Mouse (Mus musculus) spleen, adult 12 weeks (tissue): ENCODE measurements around the gene Cpm.
"Not testable (repeated sequence)": the region's sequence is repeated elsewhere in the genome, so short reads cannot be mapped to it uniquely, and the experiment has no call there.

Source experiments
- DNase-seq: peaks from one replicate; pipeline ENCODE4 v3.0.0; 2022; ENCODE audit warnings: low spot score

Gene Cpm

GRCm38 (mm10) chr10:117607051-117607803, 22.1 kb upstream of the Cpm start:
- no peak for DNase-seq

DNA sequence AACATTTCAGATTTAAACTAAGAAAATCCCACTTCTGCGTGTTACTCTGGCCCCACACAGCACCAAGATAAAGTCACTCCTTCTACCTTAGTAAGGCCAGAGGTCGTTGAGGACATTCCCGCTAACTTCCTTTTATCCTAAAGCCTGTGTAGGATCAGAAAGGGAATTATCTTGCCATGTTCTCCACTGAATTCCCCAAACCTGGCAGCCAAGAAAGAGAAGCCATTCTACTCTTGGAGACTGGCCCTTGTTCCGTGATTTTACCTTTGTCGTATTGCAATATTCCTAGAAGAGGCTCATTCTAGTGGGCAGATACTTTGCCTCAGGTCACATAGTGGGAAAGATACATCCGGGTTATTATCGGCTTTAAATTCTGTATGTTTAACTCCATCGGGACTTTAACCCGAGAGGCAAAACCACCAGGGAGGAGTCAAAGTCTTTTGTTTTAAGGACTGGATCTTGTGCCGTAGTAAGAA, 21.5 kb upstream of the Cpm start:
- no peak for DNase-seq

DNA sequence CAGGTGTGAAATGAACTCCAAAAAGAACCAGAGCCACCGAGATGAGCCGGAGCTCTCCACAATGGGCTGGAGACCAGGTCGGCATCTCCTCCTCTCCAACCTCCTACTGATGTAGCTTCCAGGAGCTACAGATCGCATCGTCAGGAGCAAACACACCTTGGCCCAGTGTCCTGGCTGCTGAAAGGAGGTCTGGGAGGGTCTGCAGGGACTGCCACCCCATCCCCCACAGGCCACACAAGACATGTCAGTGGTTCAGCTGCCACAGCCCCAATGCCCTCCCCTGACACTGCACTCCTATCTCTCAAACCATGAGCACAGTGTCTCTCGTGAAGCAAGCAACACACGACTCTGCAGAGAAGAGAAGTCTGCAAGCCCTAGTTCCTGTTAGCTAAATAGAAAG, 20.8 kb upstream of the Cpm start:
- DNase-seq, result no peak

- DNase-seq, result no peak
Observed at GRCm38 (mm10) chr10:117608988-117609809, 20.1 kb upstream of the Cpm start.

GRCm38 (mm10) chr10:117609810-117610090, 19.6 kb upstream of the Cpm start:
- DNase-seq, result no peak

DNA sequence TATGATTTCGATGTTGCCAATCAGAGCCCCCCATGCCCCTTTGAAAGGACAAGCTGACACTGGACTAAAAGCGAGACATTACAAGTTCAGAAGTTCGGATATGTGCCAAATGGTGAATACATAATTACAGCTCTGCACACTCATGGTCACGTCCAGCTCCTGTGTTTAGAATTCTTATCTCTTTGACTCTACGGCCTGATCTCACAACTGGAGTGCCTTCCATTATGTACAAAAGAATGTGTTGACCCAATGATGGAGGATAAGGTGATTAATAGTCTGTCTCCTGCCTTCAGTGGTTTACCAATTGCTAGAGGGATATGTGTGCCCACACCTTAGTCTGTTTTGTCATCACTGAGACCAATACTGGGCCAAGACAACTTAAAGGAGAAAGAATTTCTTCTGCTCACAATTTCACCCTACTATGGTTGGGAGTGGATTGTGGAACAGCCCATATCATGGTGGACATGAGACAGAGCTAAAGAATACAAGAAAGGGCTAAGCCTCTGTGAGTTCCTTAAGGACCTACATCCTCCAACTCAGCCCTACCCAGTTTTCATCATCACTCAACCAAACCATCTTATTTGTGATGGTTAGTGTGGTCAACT, 19.0 kb upstream of the Cpm start:
- no peak for DNase-seq

DNA sequence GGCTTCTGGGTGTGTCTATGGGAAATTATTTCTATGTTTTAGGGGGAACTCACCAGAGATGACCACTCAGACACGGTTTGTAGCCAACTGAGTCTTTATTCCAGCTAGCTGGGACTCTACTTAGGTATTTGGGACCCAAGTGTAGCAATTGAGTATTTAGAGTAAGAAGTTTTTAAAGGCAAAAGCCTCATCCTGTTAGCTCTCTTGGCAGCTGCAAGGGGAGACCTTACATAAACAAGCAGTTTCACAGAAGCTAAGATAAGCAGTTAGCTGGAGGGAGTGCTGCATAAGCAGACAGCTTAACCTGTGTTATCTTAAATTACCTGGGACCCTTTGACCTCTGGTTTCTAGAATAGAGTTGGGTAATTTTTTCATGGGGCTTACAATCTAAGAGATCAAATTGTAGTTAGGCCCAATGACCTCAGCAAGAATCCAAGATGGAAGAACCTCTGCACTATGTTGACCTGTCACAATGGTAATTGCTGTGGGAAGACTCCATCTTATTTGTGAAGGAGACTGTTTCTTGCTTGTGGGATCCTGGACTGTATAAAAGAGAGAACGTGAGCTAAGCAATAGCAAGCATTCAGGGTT, 18.4 kb upstream of the Cpm start:
- no peak for DNase-seq

GRCm38 (mm10) chr10:117611503-117611902, 17.8 kb upstream of the Cpm start:
- DNase-seq, result no peak

- DNase-seq, result no peak
Observed at GRCm38 (mm10) chr10:117611976-117612375, 17.3 kb upstream of the Cpm start.

- no peak for DNase-seq
Observed at GRCm38 (mm10) chr10:117612621-117613584, 16.4 kb upstream of the Cpm start.

- DNase-seq, result no peak
Observed at GRCm38 (mm10) chr10:117613960-117614359, 15.3 kb upstream of the Cpm start.

- DNase-seq, result no peak
Observed at GRCm38 (mm10) chr10:117614387-117614786, 14.9 kb upstream of the Cpm start.

DNA sequence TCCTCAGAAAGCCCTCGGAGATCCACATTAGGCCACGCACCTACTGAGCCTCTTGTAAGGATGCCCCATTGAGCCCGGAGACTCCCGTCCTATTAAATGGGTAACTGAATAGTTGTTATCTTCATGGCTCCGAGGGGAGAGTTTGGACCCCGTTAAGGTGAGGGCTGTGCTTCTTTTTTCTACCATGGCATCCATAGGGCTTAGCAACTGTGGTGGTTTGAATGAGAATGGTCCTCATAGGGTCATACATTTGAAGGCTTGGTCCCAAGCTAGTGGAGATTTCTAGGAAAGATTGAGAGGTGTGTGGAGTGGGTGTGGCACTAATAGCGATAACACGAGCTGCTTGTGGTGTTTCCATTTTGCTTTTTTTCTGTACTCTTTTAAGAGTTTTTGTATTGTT, 14.1 kb upstream of the Cpm start:
- no peak for DNase-seq

DNA sequence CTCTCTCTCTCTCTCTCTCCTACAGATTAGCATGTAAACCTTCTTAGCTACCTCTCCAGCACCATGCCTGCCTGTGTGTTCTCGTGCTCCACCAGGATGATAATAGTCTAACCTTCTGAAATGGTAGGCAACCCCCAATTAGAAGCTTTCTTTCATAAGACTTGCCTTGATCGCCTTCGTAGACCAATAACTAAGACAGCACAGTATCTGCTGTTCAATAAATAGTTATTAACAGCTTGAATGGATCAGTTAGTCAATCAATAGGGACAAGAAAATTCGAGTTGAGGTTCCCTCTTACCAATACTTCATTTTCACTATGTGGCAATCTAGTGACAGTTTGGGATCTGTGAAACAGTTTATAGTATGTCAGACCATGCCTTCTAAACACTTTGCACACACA, 13.6 kb upstream of the Cpm start:
- no peak for DNase-seq

GRCm38 (mm10) chr10:117616191-117616680, 13.1 kb upstream of the Cpm start:
- DNase-seq, result no peak

- DNase-seq, result not testable (repeated sequence)
Observed at GRCm38 (mm10) chr10:117616765-117617164, 12.5 kb upstream of the Cpm start.

DNA sequence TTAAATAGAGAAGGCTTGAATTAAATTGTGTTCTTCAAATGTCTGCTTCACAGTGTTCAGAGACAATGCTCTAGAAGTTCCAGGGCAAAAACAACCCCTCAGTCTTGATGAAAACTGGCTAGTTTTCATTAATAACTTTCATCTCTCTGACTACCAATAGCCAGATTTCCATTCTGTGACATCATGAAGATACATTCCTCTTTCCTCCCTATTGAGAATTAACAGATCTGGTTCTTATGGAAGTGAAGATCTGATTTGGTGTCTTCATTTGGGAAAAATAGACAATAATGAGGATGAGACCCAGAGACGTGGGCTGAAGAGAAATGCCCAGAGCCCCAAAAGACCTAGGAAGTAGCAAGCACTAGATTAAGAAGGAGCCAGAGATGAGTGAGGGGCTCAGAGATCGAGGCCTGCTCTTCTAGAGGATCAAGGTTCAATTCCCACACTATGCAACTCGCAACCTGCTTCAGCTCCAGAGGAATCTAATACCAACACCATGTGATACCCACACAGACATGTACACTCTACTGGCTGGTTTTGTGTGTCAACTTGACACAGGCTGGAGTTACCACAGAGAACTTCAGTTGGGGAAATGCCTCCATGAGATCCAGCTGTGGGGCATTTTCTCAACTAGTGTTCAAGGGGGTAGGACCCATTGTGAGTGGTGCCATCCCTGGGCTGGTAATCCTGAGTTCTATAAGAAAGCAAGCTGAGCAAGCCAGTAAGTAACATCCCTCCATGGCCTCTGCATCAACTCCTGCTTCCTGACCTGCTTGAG, 11.5 kb upstream of the Cpm start:
- no peak for DNase-seq

DNA sequence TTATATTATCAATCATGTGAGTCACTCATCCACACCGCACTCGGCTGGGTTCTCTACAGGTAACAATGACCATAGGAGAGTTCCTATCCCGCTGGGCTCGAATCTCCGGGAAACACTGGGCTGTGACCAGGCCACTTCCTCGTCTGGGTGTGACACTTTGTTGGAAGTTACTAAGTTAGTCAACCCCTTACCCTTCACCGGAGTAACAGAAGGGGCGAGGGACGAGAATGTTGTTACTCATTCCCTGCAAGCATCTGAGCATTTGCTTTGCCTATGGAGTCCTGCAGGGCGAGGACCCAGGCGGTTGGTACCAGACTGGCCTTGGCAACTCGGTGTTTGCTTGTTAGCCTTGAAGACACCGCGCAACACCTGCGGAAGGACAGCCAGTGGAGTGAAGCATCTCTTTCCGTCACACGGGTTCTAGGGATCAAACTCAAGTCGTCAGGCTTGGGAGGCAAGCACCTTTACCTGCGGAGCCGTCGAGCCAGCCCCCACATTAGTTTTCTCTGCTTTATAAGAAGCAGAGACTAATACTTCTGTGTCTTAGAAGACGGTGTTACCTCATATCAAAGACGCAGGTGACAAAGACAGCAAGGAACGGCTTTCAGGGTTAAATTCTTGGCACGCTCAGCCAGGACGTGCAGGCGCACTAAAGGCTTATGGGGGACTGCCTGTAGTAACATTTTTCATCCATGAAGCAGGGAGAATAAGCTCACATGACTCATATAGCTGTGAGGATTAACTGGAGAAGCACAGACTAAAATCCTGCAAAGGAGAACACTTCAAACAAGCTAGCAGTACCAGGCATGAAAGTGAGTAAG, 10.0 kb upstream of the Cpm start:
- DNase-seq, result no peak

DNA sequence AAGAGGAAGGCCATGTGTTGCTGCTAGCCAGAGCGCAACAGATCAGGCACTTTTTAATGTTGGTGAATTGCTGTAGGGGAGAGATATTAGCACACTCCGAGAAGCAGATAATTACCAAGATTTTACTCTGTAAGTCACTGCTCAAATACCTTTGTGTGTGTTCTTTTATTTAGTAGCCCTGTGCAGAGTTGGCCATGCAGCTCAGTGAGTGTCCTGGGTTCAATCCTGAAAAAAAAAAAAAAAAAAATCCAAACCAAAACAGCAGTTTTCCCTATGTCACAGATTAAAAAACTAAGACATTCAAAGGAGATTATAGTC, 9.5 kb upstream of the Cpm start:
- DNase-seq, result no peak

- no peak for DNase-seq
Observed at GRCm38 (mm10) chr10:117620530-117620929, 8.8 kb upstream of the Cpm start.
